Mouse (Mus musculus): Measurements from ENCODE around the gene Zbtb38. TPM values are rescaled to one million over a fixed set of nuclear protein-coding genes. Genes with fewer than 3 reads are reported as not detected.
A peak's percentile ranks its signal among the peaks of the same experiment; 100 is the strongest.

The Zbtb38 gene
- total RNA-seq (2018; cell fraction: chromatin; rRNA removed) = 10 to 100 TPM in 25 of 26 experiments, 1 to 10 TPM in 1; 9.3 to 58.6 (median 22.7) TPM
- 10 to 100 TPM; 12.6 to 50.5 (median 23.2) TPM for total RNA-seq (2018; cell fraction: cytosol; rRNA removed)
- total RNA-seq (2018; cell fraction: nucleus; rRNA removed) = 10 to 100 TPM; 14.7 to 57.0 (median 26.5) TPM
- polyA plus RNA-seq (2018) = 11.3 to 18.9 TPM (median 18.6 TPM) in 3 replicates

DNA sequence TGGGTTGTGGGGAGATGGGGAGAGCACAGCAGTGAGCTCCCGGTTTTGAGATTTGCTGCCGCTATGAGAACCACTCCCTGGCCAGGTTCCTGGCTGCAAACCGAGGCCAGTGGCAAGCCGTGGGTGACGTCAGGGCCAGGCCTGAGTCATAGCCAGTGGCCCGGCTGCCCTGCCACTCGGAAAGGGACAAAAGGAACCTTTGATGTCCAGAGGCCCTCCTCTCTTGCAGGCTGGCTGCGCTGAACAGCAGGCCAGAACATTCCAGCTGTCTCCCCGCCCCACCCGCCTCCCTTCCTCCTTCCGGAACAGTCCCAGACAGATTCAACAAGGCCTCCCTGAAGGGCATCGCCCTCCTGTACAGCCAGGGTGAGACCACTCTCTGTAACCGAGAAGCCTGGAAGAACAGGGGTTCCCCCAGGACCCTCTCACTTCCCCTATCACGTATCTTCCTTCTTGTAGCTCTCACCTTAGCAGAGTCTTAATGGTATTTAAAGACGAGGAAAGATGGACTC lies at the start of gene Zbtb38:
Gene Zbtb38, minus strand, starts transcription at position 229 of the 512 bp plus-strand sequence.
- Histone ChIP-seq H3K4me3 (ENCODE audit: inconsistent target) (no peak within 1 kb of the TSS), H3K27ac (no peak within 1 kb of the TSS)
- 90% methylated on average over 15 of the region's 15 CpGs for WGBS (ENCODE audit: missing documents)

DNA sequence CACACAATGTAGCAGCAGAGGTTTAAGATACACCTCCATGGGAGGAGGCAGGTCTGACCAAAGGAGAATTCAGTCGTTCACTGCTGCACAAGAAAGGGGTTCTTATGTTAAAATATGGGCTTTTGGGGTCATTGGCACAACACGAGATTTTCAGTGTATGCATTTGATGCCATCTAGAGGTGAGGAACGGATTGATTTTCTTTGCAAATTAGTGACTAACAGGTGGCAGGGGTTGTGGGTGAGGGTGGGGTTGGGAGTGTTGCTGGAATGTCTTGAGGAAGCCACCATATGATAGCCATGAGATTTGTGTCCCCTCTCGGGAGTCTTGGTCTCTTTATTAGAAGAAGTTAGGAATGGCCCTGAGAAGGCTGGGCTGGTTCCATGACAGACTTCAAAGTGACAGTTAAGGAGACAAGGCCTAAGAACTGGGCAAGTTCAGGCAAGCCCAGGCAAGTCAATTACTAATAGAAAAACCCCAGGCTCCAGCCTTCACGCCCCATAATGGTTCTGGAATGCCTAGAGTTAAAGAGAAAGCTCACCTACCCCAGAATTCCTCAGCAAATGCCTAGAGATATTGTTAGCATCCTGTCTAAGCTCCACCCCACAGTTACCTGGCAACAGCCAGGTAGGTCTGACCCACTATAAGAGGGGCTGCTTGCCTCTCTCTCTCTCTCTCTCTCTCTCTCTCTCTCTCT lies 47.6 kb upstream of the Zbtb38 start:
- no peak overlapping the region for H3K4me3 ChIP-seq (ENCODE audit: inconsistent target)
- H3K27ac ChIP-seq = no peak overlapping the region
- H3K36me3 ChIP-seq (ENCODE audit: inconsistent target) = no peaks in the 10 kb centered on the region
- WGBS (ENCODE audit: missing documents) = 24% methylated on average over 5 of the region's 5 CpGs
- no peaks in the 10 kb centered on the region for H3K79me2 ChIP-seq (ENCODE audit: inconsistent target)

More for the DNA sequence above, at the start of gene Zbtb38:
- Histone ChIP-seq H3K79me2 (ENCODE audit: inconsistent target) (no peaks in the 10 kb centered on the region), H3K36me3 (ENCODE audit: inconsistent target) (no peaks in the 10 kb centered on the region)

DNA sequence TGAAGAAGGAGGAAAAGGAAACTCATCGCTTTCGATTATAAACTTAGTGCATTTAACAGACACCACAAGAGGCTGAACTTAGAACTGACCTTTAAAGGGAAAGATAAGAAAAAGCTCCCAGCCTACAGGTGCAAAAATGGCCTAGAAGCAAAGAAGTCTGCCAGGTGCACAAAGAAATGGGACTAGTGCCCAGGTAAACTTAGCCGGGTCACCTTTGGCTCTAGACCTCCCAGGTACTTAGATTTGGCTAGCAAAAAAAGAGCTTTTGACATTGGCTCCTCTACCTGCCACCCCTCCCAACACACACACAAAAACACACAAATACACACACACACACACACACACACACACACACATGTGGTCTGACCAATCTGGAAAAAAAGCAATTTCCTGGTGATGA lies 44.7 kb upstream of the Zbtb38 start:
- Histone ChIP-seq H3K27ac (no peak overlapping the region), H3K79me2 (ENCODE audit: inconsistent target) (no peaks in the 10 kb centered on the region), H3K4me3 (ENCODE audit: inconsistent target) (no peak overlapping the region), H3K36me3 (ENCODE audit: inconsistent target) (no peaks in the 10 kb centered on the region)
- 84% methylated on average over 3 of the region's 3 CpGs for WGBS (ENCODE audit: missing documents)

DNA sequence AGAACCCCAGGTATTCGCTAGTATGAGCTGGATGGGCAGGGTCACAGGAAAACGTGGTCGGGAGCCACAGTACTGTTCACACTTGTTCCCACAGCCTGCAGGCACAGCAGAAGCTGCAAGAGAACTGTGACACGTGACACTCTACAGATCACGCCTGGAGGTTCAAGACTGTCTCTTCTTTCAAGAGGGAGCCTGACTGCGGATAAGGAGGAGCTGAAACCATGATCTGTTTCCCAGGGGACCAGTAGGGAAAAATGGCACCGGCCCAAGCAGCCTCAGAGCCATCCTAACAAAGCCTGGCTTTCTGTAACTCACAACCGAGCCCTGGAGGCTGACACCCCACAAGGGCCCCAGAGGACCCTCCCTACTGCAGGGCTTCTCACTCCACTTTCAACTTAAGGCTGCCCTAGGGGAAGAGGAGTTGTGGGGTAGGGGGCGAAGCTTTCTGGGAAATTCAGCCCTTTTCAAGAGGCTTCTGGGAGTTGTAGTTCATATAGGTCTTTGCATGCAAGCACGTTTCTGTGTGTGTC lies 42.8 kb upstream of the Zbtb38 start:
- Histone ChIP-seq H3K79me2 (ENCODE audit: inconsistent target) (no peaks in the 10 kb centered on the region), H3K4me3 (ENCODE audit: inconsistent target) (no peak overlapping the region), H3K27ac (no peak overlapping the region), H3K36me3 (ENCODE audit: inconsistent target) (no peaks in the 10 kb centered on the region)
- WGBS (ENCODE audit: missing documents) = 16% methylated on average over 10 of the region's 10 CpGs

DNA sequence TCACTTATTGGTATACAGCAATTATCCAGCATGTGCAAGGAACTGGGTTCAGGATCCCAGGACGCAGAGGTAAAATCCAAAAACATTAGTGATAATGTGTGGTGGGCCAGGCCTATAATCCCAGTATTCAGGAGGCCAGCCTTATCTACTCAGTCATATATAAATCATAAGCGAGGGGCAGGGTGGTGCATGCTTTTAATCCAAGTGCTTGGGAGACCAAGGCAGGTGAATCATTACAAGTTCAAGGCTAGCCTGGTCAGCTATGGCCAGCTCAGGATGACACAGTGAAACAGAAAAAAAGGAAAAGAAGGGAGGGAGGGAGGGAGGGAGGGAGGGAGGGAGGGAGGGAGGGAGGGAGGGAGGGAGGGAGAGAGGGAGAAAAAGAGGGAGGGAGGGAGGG lies 42.0 kb upstream of the Zbtb38 start:
- no peaks in the 10 kb centered on the region for H3K79me2 ChIP-seq (ENCODE audit: inconsistent target)
- H3K36me3 ChIP-seq (ENCODE audit: inconsistent target) = no peaks in the 10 kb centered on the region
- WGBS (ENCODE audit: missing documents) = 88% methylated on average over 2 of the region's 2 CpGs

DNA sequence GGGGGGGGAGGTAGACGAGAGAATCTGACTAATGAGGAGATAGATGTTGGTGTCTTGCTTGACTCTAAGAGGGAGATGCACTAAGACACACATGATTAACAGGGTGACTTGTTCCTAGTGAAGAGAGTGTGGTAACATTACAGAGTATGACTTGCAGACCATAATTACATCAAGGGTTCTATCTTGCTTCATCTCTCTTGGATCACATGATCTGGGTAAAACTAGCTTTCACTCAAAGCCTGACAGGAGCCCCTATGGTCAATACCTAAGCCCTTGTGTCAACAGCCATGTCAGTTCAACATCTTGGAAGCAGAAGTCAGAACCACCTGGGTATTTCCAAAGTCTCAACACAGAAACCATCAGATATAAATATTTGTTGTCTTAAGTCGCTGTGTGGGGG lies 39.9 kb upstream of the Zbtb38 start:
- WGBS (ENCODE audit: missing documents) = 86% methylated on average over 2 of the region's 2 CpGs
- H3K4me3 ChIP-seq (ENCODE audit: inconsistent target) = no peak overlapping the region
- H3K79me2 ChIP-seq (ENCODE audit: inconsistent target) = no peaks in the 10 kb centered on the region

More for the DNA sequence above, 42.0 kb upstream of the Zbtb38 start:
- H3K27ac ChIP-seq = no peak overlapping the region
- H3K4me3 ChIP-seq (ENCODE audit: inconsistent target) = no peak overlapping the region

DNA sequence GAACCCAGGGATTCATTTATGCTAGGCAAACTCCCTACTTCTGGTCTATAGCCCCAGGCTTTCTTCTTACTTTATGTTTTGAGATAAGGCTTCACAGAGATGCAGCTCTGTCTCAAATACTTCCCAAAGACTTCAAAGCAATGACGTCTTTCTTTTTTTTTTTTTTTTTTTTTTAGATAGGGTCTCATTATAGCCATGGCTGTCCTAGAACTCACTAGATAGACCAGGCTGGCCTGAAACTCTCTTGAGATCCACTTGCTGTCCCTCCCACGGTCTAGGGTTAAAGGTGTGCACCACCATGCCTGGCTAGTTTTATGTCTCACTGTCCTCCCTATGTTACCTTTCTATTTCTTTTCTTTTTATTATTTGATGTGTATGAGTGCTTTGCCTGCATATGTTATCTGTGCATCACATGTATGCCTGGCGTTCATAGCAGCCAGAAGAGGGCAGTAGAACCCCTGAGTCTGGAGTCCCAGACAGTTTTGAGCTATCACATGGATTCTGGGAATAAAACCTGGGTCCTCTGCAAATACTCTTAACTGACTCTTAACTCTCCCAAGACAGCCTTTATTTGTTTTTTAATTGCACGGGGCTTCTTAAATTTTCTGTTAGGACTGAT lies 37.9 kb upstream of the Zbtb38 start:
- Histone ChIP-seq H3K4me3 (ENCODE audit: inconsistent target) (no peak overlapping the region), H3K36me3 (ENCODE audit: inconsistent target) (no peaks in the 10 kb centered on the region), H3K27ac (no peak overlapping the region), H3K79me2 (ENCODE audit: inconsistent target) (no peaks in the 10 kb centered on the region)
- WGBS (ENCODE audit: missing documents) = 74% methylated on average over 4 of the region's 4 CpGs

More for the DNA sequence above, 39.9 kb upstream of the Zbtb38 start:
- H3K36me3 ChIP-seq (ENCODE audit: inconsistent target) = no peaks in the 10 kb centered on the region
- H3K27ac ChIP-seq = no peak overlapping the region

DNA sequence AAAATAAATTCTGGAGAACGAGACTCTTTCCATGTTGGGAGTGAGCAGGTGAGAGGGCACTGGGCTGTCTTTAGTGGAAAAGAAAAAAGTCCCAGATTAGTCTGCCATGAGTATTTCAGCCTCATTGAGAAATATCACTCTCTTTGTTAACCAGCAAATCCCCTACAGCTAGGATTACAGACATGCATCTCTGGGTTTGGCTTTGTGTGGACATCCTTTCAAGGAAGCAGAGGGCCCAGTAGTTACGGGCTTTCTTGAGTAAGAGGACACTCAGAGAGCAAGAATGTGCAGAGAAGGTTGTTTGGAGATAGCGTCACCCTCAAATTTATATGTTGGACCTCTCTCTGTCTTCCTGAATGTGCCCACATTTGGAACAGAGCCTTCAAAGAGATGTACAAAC lies 37.3 kb upstream of the Zbtb38 start:
- WGBS (ENCODE audit: missing documents) = 86% methylated on average over 3 of the region's 3 CpGs
- Histone ChIP-seq H3K36me3 (ENCODE audit: inconsistent target) (no peaks in the 10 kb centered on the region), H3K4me3 (ENCODE audit: inconsistent target) (no peak overlapping the region), H3K27ac (no peak overlapping the region), H3K79me2 (ENCODE audit: inconsistent target) (no peaks in the 10 kb centered on the region)

DNA sequence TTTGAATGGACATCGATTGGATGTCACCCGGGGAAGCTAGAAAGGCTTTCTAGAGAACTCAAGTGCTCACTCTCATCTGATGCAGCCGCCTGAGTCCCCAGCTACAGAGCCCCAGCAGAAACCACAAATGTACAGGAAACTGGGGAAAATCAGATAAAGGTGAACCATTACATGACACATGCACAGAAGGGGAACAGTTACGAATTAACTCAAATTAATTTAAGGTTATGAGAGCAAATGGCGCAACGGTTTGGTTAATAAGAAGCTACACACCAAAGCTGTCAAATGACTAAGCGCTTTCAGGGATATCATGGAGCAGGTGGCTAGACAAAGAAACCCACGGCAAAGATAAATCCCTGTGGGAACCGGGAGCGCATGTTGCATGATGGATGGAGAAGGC lies 35.2 kb upstream of the Zbtb38 start:
- H3K79me2 ChIP-seq (ENCODE audit: inconsistent target) = no peaks in the 10 kb centered on the region
- 25% methylated on average over 10 of the region's 10 CpGs for WGBS (ENCODE audit: missing documents)
- no peaks in the 10 kb centered on the region for H3K36me3 ChIP-seq (ENCODE audit: inconsistent target)
- no peak overlapping the region for H3K27ac ChIP-seq
- no peak overlapping the region for H3K4me3 ChIP-seq (ENCODE audit: inconsistent target)

DNA sequence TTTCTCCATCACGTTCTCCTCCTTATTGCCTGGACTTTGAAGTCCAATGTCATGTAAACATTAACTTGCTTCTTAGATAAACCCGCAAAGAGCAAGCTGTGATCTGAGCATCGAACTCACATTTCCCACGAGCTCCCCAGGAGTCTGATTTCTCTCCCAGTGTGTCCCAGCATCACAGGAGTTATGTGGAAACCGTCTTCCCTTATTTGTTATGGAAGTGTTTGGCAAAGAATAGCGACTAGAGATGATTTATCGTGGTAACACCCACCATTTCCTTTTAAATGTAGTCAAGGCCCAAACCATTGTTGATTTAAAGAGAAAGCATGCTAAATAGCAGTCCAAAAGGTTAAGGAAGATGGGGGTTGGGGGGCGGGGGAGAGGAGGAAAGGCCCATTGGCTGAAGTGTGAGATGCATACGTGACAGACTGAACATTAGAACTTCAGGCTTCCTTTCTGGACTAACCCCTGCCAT lies 33.3 kb upstream of the Zbtb38 start:
- H3K27ac ChIP-seq = no peak overlapping the region
- no peaks in the 10 kb centered on the region for H3K79me2 ChIP-seq (ENCODE audit: inconsistent target)
- no peaks in the 10 kb centered on the region for H3K36me3 ChIP-seq (ENCODE audit: inconsistent target)
- no peak overlapping the region for H3K4me3 ChIP-seq (ENCODE audit: inconsistent target)
- WGBS (ENCODE audit: missing documents) = 41% methylated on average over 9 of the region's 9 CpGs

DNA sequence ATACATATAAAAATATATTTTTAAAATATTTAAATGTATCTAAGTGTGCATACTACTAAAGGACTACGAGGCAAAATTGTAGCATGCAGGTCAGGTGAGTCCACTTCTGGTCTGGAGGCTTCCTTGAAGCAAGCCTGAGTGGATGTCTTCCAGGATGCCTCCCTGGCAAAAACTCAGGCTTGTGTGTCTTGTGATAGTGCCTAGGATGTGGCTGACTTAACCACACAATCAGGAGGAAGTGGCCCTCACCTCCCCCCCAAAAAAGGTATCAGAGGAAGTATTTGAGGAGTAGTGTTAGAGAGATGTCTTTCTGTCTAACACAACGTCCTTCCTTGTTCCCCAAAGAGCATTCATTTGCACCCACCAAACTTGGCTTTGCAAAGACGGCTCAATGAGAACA lies 32.6 kb upstream of the Zbtb38 start:
- no peaks in the 10 kb centered on the region for H3K79me2 ChIP-seq (ENCODE audit: inconsistent target)
- no peaks in the 10 kb centered on the region for H3K36me3 ChIP-seq (ENCODE audit: inconsistent target)
- 9% methylated on average over 3 of the region's 3 CpGs for WGBS (ENCODE audit: missing documents)
- no peak overlapping the region for H3K4me3 ChIP-seq (ENCODE audit: inconsistent target)
- H3K27ac ChIP-seq = no peak overlapping the region

DNA sequence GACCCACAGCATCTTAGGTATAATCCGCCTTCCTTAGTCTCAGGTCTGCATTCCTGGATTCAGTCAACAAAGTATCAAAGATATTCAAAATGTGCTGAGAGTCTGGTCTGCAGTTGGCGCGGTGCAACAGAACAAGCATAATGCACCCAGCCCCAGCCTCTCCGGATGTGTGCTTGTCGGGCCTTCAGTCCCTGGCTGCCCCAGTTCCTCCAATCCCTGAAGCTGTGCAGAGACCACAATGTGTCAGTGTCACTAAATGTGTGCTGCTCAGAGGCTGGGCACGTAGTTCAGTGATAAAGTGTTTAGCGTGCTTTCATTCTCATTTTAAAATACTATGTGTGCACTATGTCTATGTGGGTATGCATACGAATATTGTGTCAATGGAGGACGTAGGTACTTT lies 31.0 kb upstream of the Zbtb38 start:
- no peaks in the 10 kb centered on the region for H3K79me2 ChIP-seq (ENCODE audit: inconsistent target)
- no peak overlapping the region for H3K4me3 ChIP-seq (ENCODE audit: inconsistent target)
- WGBS (ENCODE audit: missing documents) = 42% methylated on average over 9 of the region's 9 CpGs
- H3K36me3 ChIP-seq (ENCODE audit: inconsistent target) = no peaks in the 10 kb centered on the region
- H3K27ac ChIP-seq = no peak overlapping the region

DNA sequence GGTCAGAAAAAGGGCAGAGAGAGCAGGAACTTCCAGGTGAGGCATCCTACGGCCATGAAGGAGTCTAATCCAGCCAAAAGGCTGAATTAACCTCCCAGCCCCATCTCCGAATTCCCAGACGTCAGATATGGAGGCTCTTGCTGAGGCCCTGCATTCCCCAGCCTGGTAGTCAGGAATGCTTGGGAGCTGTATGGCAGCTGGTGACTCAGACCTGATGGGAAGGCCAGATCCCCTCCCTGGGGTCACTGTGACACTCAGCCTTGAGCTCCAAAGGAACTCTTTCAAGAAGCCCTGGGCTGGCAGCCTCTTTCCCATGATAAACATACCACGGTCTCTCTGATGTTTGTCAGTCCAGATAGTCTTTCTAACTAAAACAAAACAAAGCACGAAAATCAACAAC lies 30.6 kb upstream of the Zbtb38 start:
- Histone ChIP-seq H3K36me3 (ENCODE audit: inconsistent target) (no peaks in the 10 kb centered on the region), H3K4me3 (ENCODE audit: inconsistent target) (no peak overlapping the region), H3K27ac (no peak overlapping the region), H3K79me2 (ENCODE audit: inconsistent target) (no peaks in the 10 kb centered on the region)
- WGBS (ENCODE audit: missing documents) = 81% methylated on average over 5 of the region's 5 CpGs

DNA sequence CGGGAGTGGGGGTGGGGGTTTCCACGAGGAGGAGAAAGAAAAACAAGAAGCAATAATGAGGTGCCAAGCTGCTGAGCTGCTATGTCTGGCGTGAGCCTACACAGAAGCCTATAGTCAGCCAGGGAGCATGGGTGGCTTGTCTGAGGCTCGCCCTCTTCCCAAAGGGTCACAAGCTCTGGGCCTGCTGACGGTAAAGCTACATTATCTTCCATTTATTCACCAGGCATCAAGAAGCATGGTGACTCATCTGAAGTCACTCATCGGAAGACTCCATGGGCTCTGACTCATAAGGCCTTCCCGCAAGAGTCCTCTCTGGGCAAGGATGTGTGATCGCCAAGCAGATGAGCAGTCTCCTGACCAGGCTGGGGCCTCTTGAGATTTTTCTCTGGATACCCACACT lies 29.4 kb upstream of the Zbtb38 start:
- Histone ChIP-seq H3K4me3 (ENCODE audit: inconsistent target) (no peak overlapping the region), H3K27ac (peak overlapping the region; percentile 36), H3K79me2 (ENCODE audit: inconsistent target) (no peaks in the 10 kb centered on the region), H3K36me3 (ENCODE audit: inconsistent target) (no peaks in the 10 kb centered on the region)
- WGBS (ENCODE audit: missing documents) = 73% methylated on average over 8 of the region's 8 CpGs

DNA sequence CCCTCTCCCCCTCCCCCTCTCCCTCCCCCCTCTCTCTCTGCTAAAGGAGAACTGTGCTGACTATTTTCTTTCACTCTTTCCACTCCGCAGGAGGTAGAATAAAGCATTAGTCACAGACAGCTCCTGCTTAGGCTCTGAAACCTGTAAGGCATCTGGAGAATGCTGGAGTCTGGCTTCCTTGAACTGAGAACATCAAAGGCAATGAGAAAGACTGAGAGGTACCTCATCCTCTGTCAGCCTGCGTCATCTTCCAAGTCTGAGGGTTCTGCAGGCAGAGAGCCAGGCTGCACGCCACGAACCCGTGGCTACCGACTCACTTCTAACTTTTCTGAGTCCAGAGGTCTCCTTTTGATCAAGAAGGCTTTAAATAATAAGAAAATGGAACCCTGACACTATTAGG lies 20.5 kb upstream of the Zbtb38 start:
- Histone ChIP-seq H3K36me3 (ENCODE audit: inconsistent target) (no peaks in the 10 kb centered on the region), H3K27ac (no peak overlapping the region), H3K4me3 (ENCODE audit: inconsistent target) (no peak overlapping the region), H3K79me2 (ENCODE audit: inconsistent target) (no peaks in the 10 kb centered on the region)
- 44% methylated on average over 6 of the region's 6 CpGs for WGBS (ENCODE audit: missing documents)

Data from macrophage (primary cell).